Mouse (Mus musculus) MEL (cell line): ENCODE data around the gene Sec24d.

Source experiments
- CTCF ChIP-seq, 3 experiments: IDR thresholded peaks in 2 of 3; conservative IDR thresholded peaks in 1 of 3; 2 replicates each; pipeline ENCODE4 v1.5.1; 2011 to 2012; ENCODE audit warnings: low read length in 3 of 3, low read depth in 2 of 3, mild to moderate bottlenecking in 2 of 3, improper control_type of control experiment in 1 of 3, inconsistent platforms in 1 of 3, mixed read lengths in 1 of 3, moderate library complexity in 1 of 3; ENCODE audit not compliant: control insufficient read depth in 1 of 3, insufficient read depth in 1 of 3, poor library complexity in 1 of 3, severe bottlenecking in 1 of 3
- E2F4 ChIP-seq: IDR thresholded peaks from 2 replicates; pipeline ENCODE4 v1.6.1; 2011; ENCODE audit warnings: low read depth, low read length, improper control_type of control experiment, borderline replicate concordance
- ELF1 ChIP-seq: IDR thresholded peaks from 2 replicates; pipeline ENCODE4 v1.6.1; 2014; ENCODE audit warnings: low read depth, mild to moderate bottlenecking, inconsistent platforms, low read length, improper control_type of control experiment, moderate library complexity
- EP300 ChIP-seq, 2 experiments: IDR thresholded peaks; 2 replicates each; pipeline ENCODE4 v1.6.1; 2011; ENCODE audit warnings: improper control_type of control experiment in 2 of 2, low read length in 2 of 2, low read depth in 1 of 2, mild to moderate bottlenecking in 1 of 2
- MAX ChIP-seq: IDR thresholded peaks from 2 replicates; pipeline ENCODE4 v1.6.1; 2011; ENCODE audit warnings: low read length, improper control_type of control experiment
- SMC3 ChIP-seq: IDR thresholded peaks from 2 replicates; pipeline ENCODE4 v1.6.1; 2011; ENCODE audit warnings: low read depth, low read length, improper control_type of control experiment
- USF2 ChIP-seq, 2 experiments: IDR thresholded peaks; 2 replicates each; pipeline ENCODE4 v1.6.1; 2011 to 2012; ENCODE audit warnings: improper control_type of control experiment in 2 of 2, low read length in 2 of 2, borderline replicate concordance in 1 of 2, inconsistent platforms in 1 of 2, low read depth in 1 of 2, mild to moderate bottlenecking in 1 of 2; ENCODE audit not compliant: insufficient read depth in 1 of 2

DNA sequence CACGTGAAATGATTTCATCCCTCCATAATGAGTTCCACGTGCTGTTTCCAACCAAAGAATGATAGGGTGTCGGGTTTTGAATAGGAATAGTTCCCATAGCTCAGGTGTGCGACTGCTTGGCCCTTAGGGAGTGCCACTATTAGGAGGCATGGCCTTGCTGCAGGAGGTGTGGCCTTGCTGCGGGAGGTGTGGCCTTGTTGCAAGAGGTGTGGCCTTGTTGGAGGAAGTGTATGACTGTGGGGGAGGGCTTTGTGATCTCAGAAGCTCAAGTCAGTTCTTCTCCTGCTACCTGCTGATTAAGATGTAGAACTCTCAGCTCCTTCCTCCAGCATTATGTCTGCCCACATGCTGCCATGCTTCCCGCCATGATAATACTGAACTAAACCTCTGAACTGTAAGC lies 48.6 kb upstream of the Sec24d start:
- no peak; the same call in 1 of the 2 replicates for TF ChIP-seq MAX
- no peak for TF ChIP-seq CTCF (IDR thresholded peaks at IDR 0.05 in 2 of 3, conservative IDR thresholded peaks at IDR 0.05 in 1 of 3; ENCODE audit: control insufficient read depth in 1 of 3, insufficient read depth in 1 of 3, low read depth in 2 of 3, low read length in 3 of 3, poor library complexity in 1 of 3, severe bottlenecking in 1 of 3)
- no peak for TF ChIP-seq E2F4
- no peak for TF ChIP-seq ELF1
- no peak for TF ChIP-seq EP300 (IDR thresholded peaks at IDR 0.05; ENCODE audit: low read depth in 1 of 2, low read length in 2 of 2)
- no peak for TF ChIP-seq SMC3
- TF ChIP-seq USF2 (IDR thresholded peaks at IDR 0.05; ENCODE audit: borderline replicate concordance in 1 of 2, insufficient read depth in 1 of 2, low read depth in 1 of 2, low read length in 2 of 2) = no peak
